Mouse (Mus musculus) cerebellum, adult 18-20 months (tissue): ENCODE measurements at regions not wholly inside any gene's neighbourhood (a gene's known extent, or its start where the extent isn't known, plus 50 kb on each side); places are given as distances from the start of the nearest gene placed in this dataset.

Experiments used
- DNase-seq, 2 experiments: peaks; one replicate each; pipeline ENCODE4 v3.0.0; 2021

- no peak for DNase-seq
Observed at GRCm38 (mm10) chr15:96768301-96768993, 68.9 kb upstream of the Slc38a2 start.

GRCm38 (mm10) chr15:96767188-96767587 is 67.7 kb upstream of the Slc38a2 start:
- no peak for DNase-seq

DNA sequence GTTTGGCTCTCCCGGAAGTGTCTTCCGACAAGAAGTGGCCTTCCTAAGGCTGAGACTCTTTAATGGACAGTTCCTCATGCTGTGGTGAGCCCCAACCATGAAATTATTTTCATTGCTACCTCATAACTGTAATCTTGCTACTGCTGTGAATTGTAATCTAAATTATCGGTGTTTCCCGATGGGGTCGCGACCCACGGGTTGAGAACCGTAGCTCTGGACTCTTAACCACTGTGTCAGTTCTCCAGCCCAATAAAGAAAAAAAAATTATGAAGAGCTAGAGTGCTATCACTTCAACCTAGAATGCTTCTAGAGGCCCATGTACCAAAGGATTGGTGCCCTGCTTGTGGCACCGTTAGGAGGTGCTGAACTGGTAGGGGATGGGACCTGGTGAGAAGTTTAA is 66.7 kb upstream of the Slc38a2 start:
- DNase-seq: no peak

DNA sequence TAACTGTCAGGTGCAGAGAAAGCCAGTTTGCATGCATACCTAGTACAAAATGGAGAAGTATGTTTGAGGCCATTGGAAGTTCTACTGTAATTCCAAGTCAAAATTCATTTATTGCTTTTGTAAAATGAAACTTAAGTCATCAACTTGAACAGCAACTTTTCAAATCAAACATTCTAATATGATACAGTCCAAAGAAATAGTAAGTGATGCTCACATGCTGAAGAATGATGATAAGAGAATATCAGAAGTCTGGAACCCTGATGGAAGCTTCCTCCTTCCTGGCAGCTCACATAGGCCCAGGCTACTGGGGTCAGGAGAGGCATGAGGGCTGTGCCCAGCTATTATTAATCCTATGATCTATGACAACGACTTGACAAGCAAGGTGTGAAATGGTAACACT is 64.1 kb upstream of the Slc38a2 start:
- no peak for DNase-seq

DNA sequence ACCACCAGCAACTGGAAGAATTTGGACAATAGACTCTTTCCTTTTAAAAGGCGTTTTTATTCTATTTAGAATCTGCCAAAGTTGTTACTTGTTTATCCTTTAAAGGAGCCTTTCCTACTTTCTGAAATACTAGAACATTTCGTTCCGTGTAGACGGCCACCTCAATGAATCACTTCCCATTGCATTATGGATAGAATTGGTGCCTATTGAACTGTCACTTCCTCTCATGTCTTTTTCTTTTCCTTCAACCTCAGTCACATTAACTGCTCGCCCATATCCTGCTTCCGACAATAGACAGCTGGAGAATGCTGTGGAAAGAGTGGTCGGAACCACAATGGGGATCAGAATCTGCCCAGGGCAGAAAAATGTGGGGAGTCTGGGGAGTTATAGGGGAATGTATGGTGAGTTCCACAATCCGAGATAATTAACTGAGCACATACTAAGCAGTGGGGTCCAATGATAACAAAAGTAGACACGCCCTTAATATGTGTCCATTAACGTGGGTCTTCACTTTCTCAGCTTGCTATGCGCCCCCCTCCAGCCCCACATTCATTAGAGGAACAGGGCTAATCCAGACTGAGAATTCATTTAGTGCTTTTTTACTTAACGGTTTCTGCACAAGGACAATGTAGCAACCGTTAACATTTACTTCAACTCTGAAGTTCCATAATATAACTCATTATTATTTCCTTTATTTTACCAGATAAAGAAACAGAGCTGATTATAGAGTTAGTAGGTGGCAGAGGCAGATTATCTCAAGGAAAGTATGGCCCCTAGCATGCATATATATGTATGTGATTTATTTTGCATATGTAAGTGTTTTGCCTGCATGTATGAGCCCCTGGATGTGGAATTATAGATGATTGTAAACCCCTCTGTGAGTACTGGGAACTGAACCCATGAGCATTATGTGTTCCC is 59.8 kb upstream of the Slc38a2 start:
- no peak for DNase-seq

GRCm38 (mm10) chr15:96757446-96758198 is 58.1 kb upstream of the Slc38a2 start:
- DNase-seq: no peak

DNA sequence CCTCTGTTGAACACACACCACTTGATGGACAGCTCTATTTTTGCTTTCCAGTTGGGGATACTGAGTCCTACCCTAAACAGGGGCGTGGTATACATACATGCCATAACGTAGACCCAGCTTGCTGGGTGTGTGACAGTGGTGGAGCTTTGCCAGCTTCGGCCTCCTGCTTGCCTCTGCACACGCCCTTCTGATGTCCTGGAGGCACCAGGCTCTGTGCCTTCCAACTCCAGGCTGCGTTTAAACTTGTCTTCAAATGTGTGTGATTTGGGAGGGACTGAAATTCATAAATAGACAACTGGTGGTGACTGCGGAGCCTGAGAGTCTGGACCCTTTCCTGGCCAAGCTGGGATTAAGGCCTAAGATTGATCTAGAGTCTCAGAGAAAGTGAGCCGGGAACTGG is 56.9 kb upstream of the Slc38a2 start:
- no peak for DNase-seq

DNA sequence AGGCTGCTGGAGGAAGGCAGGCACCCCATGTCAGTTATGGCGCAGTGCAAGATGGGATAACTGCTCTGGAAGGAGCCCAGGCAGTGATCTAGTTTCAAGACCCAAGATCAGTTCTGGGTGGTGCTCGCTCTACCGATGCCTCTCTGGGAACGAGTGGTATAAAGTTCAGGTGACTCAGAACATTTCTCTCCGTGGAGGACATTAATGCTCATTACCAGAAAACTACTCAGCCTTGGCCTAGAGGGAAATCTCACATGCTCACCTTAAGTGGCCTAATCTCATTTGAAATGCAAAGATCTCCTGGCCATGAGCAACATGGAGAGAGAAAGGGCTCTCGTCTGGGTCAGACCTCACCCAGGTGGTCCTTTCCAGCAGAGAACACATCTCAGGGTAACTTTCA is 56.4 kb upstream of the Slc38a2 start:
- DNase-seq: no peak

- DNase-seq: no peak
Observed at GRCm38 (mm10) chr15:96755322-96755942, 55.9 kb upstream of the Slc38a2 start.

GRCm38 (mm10) chr15:96754079-96754478 is 54.5 kb upstream of the Slc38a2 start:
- DNase-seq: no peak

- DNase-seq: no peak
Observed at GRCm38 (mm10) chr15:96752719-96753118, 53.2 kb upstream of the Slc38a2 start.

GRCm38 (mm10) chr15:96752062-96752358 is 52.5 kb upstream of the Slc38a2 start:
- no peak for DNase-seq

DNA sequence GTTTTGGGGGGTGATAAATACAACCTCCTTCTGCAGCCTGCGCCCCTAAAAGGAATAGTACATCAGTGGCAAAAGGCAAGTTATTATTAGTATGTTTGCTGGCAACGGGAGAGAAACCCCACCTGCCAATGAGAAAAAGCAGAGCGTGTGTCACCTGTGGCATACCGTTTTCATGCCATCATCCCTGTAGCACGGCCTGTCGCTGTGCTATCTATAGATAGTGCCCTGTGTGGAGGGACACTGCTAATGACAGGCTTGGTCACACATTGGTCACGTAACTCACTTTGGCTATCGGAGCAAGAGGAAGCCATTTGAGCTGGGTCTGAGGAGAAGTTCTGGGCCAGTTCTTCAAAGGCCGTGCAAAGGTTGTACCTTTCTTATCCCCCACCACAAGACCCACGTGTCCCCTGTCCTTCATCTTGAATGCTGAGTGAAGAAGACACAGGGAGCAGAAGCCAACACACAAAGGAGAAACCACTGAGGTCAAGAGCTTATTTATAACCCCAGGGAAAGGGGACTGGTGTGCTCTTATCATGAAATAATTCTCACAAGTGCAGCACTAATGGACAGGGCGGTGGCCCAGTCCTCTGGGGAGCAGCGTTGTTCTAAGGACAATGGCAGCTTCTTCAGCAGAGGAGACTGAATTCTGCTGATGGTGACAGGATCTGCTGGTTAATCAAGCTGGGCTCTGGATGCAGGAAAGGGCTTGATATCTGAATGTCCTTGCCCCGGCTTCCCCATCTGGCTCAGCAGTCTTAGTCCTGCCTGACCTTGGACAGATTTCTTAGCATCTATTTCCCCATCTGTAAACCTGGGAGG is 51.9 kb upstream of the Slc38a2 start:
- no peak for DNase-seq

GRCm38 (mm10) chr15:96749534-96750256 is 50.2 kb upstream of the Slc38a2 start:
- DNase-seq: no peak
